Mouse (Mus musculus) brain, embryonic 14.5 days (tissue): ENCODE measurements around the gene Ccdc159.

Source experiments
- CTCF ChIP-seq: fragments of 200-500 bp; IDR thresholded peaks from 2 replicates; pipeline ENCODE4 v1.5.1; 2012; ENCODE audit warnings: inconsistent platforms, mild to moderate bottlenecking, moderate library complexity, borderline replicate concordance; ENCODE audit not compliant: insufficient read depth, insufficient read length; ENCODE audit errors: extremely low read depth
- POLR2A ChIP-seq: fragments of 200-500 bp; IDR thresholded peaks from 2 replicates; pipeline ENCODE4 v1.6.1; 2012; ENCODE audit warnings: mild to moderate bottlenecking, inconsistent platforms, borderline replicate concordance; ENCODE audit not compliant: poor library complexity, insufficient read depth, insufficient read length, severe bottlenecking; ENCODE audit errors: extremely low read depth

- TF ChIP-seq POLR2A (no peak), CTCF (peak; percentile 68)
Measured at GRCm38 (mm10) chr9:21977972-21978371, 50.7 kb downstream of the Ccdc159 start.
